Mouse (Mus musculus): ENCODE results near the gene Slitrk5. TPM values are rescaled to one million over a fixed set of nuclear protein-coding genes. Genes with fewer than 3 reads are reported as not detected.
"Not testable (repeated sequence)": the region's sequence is repeated elsewhere in the genome, so short reads cannot be mapped to it uniquely, and the experiment has no call there.

Gene Slitrk5
- polyA plus RNA-seq, 1 experiment from 2014 or later, result 6.6 TPM

DNA sequence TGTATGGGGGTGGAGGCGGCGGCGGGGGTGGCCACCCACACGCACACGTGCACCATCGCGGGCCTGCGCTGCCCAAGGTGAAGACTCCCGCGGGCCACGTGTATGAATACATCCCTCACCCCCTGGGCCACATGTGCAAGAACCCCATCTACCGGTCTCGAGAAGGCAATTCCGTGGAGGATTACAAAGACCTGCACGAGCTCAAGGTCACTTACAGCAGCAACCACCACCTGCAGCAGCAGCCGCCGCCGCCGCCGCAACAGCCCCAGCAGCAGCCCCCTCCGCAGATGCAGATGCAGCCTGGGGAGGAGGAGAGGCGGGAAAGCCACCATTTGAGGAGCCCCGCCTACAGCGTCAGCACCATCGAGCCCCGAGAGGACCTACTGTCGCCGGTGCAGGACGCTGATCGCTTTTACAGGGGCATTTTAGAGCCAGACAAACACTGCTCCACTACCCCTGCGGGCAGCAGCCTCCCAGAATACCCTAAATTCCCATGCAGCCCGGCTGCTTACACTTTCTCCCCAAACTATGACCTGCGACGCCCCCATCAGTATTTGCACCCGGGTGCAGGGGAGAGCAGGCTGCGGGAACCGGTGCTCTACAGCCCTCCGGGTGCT, 6.3 kb downstream of the Slitrk5 start:
- ATAC-seq (ENCODE audit: insufficient number of reproducible peaks, insufficient read depth, low FRiP score, low read depth), result peak; percentile 56
- under 1% methylated on average over 38 of the region's 38 CpGs for WGBS
- no peaks in the 10 kb centered on the region for H3K27me3 ChIP-seq (ENCODE audit: control insufficient read depth, insufficient read depth, low read length)

DNA sequence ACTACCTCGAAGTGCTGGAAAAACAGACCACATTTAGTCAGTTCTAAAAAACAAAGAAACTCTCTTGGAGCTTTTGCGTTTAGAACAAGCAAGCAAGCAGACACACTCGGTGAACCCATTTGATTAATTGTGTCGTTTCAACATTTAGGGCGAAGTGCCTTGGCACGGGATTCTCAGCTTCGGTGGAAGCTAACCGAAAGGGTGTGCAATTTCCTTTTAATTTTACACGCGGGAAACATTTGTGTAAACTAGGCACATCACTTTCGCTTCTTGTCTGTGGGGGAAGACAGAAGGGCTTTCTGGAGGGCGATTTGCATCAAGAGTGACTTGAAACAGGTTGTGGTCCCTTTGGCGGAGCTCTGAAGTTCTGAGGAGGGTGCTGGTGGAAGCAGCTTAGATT, 6.9 kb downstream of the Slitrk5 start:
- peak overlapping the region; percentile 33; the same call in 1 of the 2 replicates for H3K9ac ChIP-seq (replicated peaks; ENCODE audit: low read depth, low read length)
- H3K4me2 ChIP-seq (replicated peaks; ENCODE audit: low read depth, low read length), result peak overlapping the region; percentile 97
- H3K27me3 ChIP-seq (ENCODE audit: control insufficient read depth, insufficient read depth, low read length), result no peaks in the 10 kb centered on the region
- no peak overlapping the region for H3K27ac ChIP-seq (ENCODE audit: low read length)
- H3K4me3 ChIP-seq (ENCODE audit: low read depth, low read length), result peak overlapping the region; percentile 48
- ATAC-seq (ENCODE audit: insufficient number of reproducible peaks, insufficient read depth, low FRiP score, low read depth), result no peak
- no peaks in the 10 kb centered on the region for H3K9me3 ChIP-seq (ENCODE audit: control insufficient read depth, low read depth, low read length)
- H3K36me3 ChIP-seq (ENCODE audit: control insufficient read depth, insufficient read depth, low read length), result no peaks in the 10 kb centered on the region
- H3K4me1 ChIP-seq (ENCODE audit: control insufficient read depth, insufficient read depth, low read length), result 0 out of 2 replicates have a peak, but pooled peaks cover 3% of the 10 kb centered on the region
- 6% methylated on average over 13 of the region's 13 CpGs for WGBS

More for the DNA sequence above, 6.3 kb downstream of the Slitrk5 start:
- no peaks in the 10 kb centered on the region for H3K9me3 ChIP-seq (ENCODE audit: control insufficient read depth, low read depth, low read length)
- no peak overlapping the region for H3K27ac ChIP-seq (ENCODE audit: low read length)
- H3K4me1 ChIP-seq (ENCODE audit: control insufficient read depth, insufficient read depth, low read length), result 0 out of 2 replicates have a peak, but pooled peaks cover 3% of the 10 kb centered on the region
- H3K9ac ChIP-seq (replicated peaks; ENCODE audit: low read depth, low read length), result peak overlapping the region; percentile 33
- H3K36me3 ChIP-seq (ENCODE audit: control insufficient read depth, insufficient read depth, low read length), result no peaks in the 10 kb centered on the region
- peak overlapping the region; percentile 97 for H3K4me2 ChIP-seq (replicated peaks; ENCODE audit: low read depth, low read length)
- peak overlapping the region; percentile 48 for H3K4me3 ChIP-seq (ENCODE audit: low read depth, low read length)

DNA sequence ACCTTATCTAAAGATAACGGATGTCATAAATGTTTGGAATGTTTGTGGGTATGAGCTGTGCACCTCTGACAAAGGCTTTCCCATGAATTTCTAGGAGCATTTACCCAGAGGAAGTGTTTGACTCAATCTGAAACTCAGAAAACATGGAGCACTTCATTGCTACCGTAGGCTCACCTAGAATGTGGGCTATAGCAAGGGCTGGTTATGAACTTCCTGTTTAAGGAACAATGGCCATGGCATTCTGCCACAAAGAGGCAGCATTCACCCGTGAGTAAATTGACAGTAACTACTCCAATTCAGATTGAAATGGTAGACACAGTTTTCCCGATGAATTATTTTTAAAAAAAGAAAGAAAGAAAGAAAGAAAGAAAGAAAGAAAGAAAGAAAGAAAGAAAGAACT, 8.6 kb downstream of the Slitrk5 start:
- Histone ChIP-seq H3K9me3 (ENCODE audit: control insufficient read depth, low read depth, low read length) (no peaks in the 10 kb centered on the region), H3K4me1 (ENCODE audit: control insufficient read depth, insufficient read depth, low read length) (no peaks in the 10 kb centered on the region), H3K27me3 (ENCODE audit: control insufficient read depth, insufficient read depth, low read length) (no peaks in the 10 kb centered on the region), H3K36me3 (ENCODE audit: control insufficient read depth, insufficient read depth, low read length) (no peaks in the 10 kb centered on the region), H3K4me3 (ENCODE audit: low read depth, low read length) (no peak overlapping the region), H3K4me2 (replicated peaks; ENCODE audit: low read depth, low read length) (no peak overlapping the region), H3K9ac (replicated peaks; ENCODE audit: low read depth, low read length) (no peak overlapping the region), H3K27ac (ENCODE audit: low read length) (no peak overlapping the region)
- WGBS, result 70% methylated on average over 4 of the region's 4 CpGs
- no peak for ATAC-seq (ENCODE audit: insufficient number of reproducible peaks, insufficient read depth, low FRiP score, low read depth)

DNA sequence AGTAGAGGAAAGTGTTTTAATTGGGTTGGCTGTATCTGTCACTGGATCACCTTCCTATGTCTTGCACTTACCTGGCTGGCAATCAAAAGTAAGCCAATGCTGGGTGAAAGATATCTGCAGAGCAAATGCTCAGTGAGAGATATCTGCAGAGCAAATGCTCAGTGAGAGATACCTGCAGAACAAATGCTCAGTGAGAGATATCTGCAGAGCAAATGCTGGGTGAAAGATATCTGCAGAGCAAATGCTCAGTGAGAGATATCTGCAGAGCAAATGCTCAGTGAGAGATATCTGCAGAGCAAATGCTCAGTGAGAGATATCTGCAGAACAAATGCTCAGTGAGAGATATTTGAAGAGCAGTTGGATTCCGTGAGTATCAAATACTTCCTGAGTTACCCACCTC, 15.2 kb downstream of the Slitrk5 start:
- WGBS, result 59% methylated on average over 1 of the region's 1 CpGs
- H3K4me2 ChIP-seq (replicated peaks; ENCODE audit: low read depth, low read length); H3K36me3 ChIP-seq (ENCODE audit: control insufficient read depth, insufficient read depth, low read length); H3K9ac ChIP-seq (replicated peaks; ENCODE audit: low read depth, low read length); H3K27ac ChIP-seq (ENCODE audit: low read length); H3K9me3 ChIP-seq (ENCODE audit: control insufficient read depth, low read depth, low read length); H3K27me3 ChIP-seq (ENCODE audit: control insufficient read depth, insufficient read depth, low read length); ATAC-seq (ENCODE audit: insufficient number of reproducible peaks, insufficient read depth, low FRiP score, low read depth); H3K4me3 ChIP-seq (ENCODE audit: low read depth, low read length); H3K4me1 ChIP-seq (ENCODE audit: control insufficient read depth, insufficient read depth, low read length): not testable (repeated sequence)

DNA sequence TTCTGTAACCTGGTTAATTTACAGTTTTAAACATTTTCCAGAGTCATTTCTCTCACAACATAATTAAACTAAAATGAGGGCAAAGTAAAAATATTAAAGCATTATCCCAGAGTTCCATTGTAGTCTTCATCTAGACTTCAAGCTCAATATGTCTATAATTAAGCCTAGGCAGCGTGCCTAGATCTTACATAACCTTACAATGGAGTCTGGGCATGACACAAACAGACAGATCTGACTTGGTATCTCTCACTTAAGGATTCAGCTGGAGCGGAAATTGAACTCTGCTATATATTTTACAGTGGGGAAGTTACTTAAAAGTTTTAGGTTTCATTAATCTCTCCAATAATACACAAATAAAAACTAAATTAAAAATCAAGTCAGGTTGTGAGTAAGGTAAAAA, 54.9 kb downstream of the Slitrk5 start:
- Histone ChIP-seq H3K4me1 (ENCODE audit: control insufficient read depth, insufficient read depth, low read length) (no peaks in the 10 kb centered on the region), H3K36me3 (ENCODE audit: control insufficient read depth, insufficient read depth, low read length) (no peaks in the 10 kb centered on the region), H3K27ac (ENCODE audit: low read length) (no peak overlapping the region), H3K9ac (replicated peaks; ENCODE audit: low read depth, low read length) (no peak overlapping the region), H3K9me3 (ENCODE audit: control insufficient read depth, low read depth, low read length) (no peaks in the 10 kb centered on the region), H3K4me2 (replicated peaks; ENCODE audit: low read depth, low read length) (no peak overlapping the region), H3K4me3 (ENCODE audit: low read depth, low read length) (no peak overlapping the region), H3K27me3 (ENCODE audit: control insufficient read depth, insufficient read depth, low read length) (no peaks in the 10 kb centered on the region)
- no peak for ATAC-seq (ENCODE audit: insufficient number of reproducible peaks, insufficient read depth, low FRiP score, low read depth)
- 73% methylated on average over 2 of the region's 2 CpGs for WGBS
